Mouse (Mus musculus): ENCODE measurements around the gene Pdzd2. TPM values are rescaled to one million over a fixed set of nuclear protein-coding genes. Genes with fewer than 3 reads are reported as not detected.
A peak's percentile ranks its signal among the peaks of the same experiment; 100 is the strongest.

The Pdzd2 gene
- total RNA-seq, 1 experiment from 2014 or later = 14.4 TPM

DNA sequence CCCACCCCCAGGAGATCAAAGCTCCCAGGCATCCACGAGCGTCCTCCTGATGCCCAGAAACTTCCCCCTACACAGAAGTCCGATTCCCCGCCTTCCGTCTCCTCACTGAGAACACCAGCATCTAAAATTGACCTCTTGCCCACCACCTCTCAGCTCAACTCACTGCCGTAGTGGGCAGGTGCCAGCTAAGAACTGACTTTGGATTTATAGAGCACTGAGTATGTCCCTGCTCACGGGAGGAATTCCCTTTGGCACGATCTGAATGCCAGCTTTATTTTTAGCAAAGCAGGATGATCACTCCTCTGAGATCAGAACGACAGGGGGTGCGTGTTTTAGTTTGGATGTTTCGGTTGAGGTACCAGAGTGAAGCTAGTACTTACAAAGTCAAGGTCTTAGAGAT is 7.1 kb downstream of the Pdzd2 start:
- DNase-seq = no peak

DNA sequence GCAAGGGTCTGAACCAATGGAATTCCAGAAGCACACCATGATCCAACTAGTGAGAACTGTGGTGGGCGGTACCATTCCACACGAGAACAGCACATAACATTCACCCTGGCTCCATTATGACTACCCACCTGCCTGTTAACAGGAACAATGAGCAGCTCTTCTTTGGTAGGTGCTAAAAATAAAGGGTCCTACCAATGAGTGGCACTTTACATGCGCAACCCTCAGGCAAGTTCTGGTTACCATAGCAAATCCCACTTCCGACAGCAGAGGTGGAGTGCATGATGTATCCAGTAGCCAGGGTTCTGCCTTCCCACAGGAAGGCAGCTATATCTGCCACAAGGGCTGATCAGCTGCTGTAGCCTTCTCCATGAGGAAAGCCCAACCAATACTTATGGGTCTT is 11.3 kb downstream of the Pdzd2 start:
- no peak for DNase-seq

DNA sequence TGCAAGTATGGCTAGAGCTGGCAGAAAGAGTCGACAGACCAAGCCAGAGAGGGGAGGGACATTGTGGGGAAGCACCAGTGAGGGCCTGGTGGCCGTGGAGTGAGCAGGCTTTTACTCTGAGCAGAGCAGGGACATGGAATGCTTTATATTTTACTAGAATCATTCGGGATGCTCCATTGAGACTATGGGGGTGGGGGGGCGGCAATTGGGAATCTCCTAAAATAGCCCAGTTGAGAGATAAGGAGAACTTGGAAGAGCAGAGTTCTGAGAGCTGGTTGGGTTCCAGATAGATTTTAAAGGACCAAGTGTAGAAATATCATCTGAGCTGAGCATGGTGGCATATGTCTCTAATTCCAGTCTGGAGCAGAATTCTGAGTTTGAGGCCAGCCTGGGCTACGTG is 14.5 kb downstream of the Pdzd2 start:
- no peak for DNase-seq

DNA sequence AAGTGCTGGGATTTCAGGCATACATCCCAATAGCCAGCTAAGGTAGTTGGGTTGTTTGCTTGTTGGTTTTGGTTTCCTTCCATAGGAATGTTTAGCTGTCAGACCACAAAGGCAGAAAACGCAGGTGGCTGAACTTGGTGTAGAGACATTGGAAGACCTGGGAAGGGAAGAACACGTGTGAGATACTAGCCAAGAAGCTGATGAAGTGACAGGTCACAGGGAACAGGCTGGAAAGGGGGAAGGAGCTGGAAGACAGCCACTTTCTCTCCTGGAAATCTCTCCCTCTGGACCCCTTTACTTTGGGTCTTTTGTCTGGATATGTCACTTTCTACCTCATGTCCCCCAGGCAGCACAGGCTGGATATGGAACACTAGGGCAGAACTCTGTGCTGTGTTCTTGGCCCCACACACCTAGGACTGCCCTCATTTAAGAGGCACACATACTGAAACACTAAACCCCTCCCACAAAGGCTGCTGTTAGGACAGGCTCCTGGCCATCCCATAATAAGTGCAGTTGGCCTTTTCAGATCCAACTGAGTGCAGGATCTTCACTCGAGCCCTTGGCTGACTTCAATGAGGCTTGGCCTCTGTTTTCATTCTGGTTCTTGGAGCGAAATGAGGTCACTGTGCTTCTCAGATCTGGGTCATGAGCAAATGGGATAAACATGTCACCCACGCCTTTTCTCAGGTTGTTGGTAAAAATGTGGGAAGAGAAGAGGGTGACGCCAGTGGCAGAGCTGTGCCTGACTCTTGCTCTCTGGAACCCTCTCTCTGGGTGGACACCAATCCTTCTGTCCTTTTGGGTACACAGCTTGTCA is 17.8 kb downstream of the Pdzd2 start:
- no peak for DNase-seq

DNA sequence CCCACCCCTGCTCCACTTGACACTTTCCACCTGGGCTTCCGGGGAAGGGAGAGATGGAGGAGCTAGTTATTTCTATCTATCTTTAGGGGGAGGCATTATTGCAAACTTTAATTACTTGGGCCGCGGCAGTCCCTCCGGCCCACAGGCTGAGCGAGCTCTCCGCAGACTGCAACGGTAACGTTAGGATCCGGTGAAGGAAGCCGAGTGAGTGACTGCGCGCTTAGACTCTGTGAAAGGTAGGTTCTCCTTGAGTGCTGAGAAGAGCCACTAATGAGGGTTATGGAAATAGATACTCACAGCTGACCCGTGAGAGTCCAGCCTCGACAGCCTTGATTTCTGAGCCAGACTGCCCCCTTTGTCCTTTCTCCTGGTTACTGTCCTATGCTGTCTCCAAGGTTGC is 20.9 kb downstream of the Pdzd2 start:
- DNase-seq = no peak

DNA sequence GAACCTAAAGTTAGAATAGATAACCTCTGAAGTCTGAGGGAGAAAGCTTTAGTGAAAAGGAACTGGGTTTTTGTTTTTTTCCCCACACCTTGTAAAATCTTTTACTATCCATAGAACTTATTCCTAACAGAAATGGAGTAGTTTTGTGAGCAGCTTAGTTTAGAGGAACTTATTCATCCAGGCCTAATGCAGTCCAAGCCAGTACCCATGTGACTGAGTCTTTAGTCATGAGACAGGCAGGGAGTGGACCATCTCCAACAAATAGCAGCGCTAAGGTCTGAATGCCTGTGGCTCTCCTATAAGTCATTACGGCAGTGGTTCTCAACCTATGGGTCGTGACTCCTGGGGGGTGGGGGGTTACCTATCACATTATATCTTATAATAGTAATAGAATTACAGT is 22.3 kb downstream of the Pdzd2 start:
- no peak for DNase-seq

DNA sequence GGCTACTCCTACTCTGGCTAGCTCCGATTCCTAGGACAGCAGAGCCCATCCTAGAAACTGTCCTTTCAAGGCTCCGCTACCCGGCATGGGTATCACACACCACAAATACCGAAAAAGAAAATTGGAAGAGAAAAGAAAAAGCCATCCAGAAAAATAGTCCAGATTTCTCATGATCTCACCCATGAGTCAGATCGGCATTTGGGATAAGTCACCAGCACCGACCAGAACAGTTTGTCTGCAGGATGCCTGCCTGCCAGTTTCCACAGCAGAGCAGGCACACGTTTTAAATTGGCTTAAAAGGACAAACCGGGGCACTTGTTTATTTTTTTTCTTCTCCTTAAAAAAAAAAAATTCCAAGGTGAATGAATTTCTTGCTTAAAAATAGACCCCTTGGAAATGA is 22.8 kb downstream of the Pdzd2 start:
- DNase-seq = no peak

DNA sequence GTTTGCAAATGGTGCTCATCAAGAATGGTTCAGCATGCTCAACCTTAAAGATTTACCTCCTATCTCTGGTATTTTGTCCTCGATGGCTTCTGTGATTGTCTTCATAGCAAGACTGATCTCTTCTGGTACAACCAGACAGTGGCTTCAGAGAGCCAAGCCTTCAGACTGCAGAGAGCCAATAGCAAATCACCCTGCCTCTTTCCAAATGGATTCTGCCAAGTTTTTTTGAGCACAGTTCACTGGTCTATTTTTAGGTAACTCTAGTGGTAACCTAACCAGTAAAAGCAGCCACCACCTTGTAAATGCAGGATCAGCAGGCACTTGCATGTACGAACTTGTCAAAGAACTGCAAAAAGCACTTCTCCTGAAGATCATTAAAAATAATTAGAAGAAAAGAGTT is 25.4 kb downstream of the Pdzd2 start:
- no peak for DNase-seq

DNA sequence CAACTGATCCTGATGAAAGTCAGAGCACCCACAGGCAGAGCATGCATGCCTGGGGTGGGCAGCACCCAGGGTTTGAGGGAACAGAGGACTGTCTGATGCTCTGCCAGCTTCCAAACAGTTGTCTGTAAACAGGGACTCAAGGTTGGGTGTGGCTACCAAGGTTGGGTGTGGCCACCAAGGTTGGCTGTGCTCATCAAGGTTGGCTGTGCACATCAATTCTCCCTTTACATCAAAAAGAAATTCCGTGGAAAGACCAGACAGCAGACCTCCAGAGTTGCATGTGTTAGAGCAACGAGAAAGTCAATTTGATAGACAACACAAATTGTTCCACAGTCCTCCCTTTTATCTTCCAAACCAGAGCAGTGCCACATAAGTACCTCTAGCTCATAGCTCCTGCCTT is 26.5 kb downstream of the Pdzd2 start:
- no peak for DNase-seq

DNA sequence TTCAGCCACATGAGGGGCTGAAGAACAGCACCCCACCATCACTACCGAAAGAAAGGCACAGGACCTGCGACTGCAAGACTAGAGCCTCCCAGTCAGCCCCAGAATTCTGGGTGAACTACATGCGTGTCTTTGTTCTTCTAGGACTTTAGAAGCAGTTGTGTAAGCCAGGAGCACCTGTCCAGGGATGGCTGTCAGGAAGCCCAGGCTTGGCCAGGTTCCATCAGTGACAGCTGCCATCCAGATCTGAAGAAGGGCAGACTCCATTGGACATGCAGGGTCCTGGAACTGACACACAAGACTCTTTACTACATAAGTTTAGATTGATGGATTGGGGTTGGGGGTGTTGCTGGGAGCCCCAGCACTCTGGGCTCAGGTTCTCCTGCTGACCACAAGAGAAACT is 29.7 kb downstream of the Pdzd2 start:
- no peak for DNase-seq

DNA sequence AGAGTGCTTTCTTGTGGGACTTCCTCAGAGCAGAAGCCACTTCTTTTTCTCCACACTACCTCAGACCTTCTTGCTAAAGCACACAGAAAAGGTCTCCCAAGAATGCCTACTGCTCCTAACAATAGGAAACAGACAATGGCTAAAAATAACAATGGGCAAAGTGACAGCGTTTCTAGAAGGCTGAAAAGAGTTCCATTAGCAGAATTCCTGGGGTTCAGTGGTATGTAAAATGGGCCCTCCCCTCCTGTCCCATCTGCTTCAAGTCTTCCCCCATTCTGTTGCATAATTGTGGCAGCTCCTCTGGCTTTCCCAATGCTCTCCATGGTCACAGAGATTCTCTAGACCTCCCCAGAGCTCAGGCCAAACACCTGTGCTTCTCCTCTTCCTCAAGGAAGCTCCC is 31.4 kb downstream of the Pdzd2 start:
- DNase-seq = no peak

DNA sequence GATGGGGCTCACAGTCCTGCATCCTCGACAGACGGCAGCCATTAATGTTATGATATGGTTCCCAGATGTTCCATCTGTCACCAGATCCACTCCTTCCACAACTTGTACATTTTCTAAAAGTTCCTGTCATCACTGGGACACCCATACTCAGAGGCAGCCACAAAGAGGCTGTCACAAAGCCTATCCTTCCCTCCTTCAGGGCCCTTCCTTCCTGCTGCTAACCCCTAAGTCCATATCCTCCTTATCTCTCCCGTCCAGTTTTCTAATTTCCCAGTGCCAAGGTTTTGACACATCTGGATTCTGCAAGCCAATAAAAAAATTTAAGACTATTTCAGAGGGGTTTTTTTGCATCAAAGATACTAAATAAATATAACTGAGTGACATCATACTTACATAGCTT is 32.8 kb downstream of the Pdzd2 start:
- no peak for DNase-seq

DNA sequence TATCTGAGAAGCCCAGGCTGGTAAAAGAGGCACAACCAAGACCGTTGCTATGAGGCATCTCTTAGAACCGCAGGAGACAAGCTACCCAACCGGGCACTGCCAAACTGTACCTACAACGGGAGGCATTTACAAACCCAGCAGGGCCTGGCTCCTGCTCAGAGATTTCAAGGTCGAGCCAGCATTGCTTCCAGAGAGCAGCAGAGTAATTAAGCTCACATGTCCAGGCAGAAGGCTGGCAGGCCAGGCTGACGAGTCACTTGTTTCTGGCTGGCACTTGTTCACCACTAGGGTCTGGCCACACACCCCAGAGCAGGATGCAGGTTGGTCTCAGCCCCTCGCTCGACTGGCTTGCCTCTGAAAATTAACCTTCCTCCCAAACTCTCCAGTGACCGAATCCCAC is 39.4 kb downstream of the Pdzd2 start:
- peak; percentile 56 for DNase-seq

DNA sequence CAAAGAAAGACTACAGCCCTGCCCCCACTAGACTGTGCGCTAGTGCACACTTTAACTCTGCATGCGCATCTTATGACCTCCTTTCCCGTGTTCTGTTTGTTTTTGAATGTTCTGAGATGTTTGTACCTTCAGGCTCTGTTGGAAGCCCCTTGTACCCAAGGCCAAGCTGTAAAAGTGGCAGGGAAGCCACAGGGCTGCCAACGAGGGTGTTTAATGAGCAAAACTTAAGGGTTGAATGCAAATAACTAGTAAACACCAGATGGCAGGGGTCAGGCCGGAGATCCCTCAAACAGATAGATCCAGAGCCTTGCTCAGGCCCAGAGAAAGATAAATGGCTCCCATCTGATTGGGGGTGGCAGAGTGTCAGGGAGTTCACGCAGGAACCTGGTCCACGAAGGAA is 42.0 kb downstream of the Pdzd2 start:
- DNase-seq = no peak

DNA sequence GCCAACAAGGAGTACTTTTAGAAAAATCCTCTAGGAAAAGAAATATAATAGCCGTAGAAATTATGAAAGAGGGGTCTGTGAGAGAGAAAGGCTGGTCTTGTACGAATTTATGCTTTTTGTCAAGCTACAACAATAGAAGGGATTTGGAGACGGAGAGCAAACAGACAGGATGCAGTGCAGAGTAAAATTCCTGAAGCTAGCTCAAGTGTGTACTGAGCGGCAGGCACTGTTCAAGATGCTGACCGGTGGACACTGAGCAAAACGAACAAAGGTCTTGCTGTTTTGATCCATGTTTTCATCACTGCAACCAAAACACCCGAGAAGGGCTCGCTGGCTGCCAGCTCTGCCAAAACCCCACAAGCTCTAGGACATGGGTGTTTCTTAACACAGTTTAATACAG is 42.8 kb downstream of the Pdzd2 start:
- DNase-seq = no peak

DNA sequence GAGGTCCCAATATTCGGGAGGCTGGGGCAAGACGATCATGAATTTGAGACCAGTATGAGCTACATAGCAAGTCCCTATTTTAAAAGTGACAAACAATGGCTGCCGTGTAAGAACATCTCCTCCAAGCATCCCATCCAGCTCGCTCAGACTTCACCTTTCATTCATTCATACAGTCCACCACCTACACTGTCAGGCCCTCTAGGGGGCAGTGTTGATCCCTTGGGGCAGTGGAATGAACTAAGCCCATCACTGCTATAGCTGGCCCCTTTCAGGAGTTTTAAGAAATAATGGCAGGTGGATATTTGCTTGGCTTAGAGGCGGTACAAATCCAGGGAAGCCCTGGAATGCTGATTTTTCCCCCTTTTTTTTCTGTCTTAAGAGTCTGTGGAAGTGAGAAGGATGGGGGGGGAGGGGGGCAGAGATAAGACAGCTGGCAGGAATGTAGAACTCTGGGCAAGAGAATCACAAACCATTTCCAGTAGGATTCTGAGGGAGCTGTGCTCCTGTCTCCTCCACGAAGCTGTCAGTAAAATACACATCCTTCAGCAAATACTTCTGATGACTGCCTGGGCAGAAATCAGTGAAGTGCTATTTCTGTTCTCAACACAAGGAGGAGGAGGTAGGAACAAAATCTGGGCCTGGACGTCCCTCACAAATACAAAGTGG is 49.9 kb downstream of the Pdzd2 start:
- no peak for DNase-seq

DNA sequence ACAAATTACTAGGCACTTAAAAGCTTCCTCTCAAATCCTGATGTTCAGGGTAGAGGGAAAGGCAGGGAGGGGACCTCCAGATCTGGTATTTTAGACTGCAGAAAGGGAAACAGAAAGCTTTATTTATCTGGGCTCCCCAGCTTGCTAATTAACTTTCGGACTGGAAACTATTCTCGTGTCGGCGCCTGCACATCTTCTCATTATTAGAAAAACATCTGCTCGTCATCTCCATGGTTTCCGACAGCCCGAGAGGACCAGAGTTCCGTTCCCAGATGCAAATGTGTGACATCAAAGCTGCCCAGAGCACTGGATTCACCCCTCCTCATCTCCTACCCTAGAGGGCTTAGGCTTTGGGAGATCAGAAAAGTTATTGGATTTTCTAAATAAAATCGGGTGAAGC is 57.2 kb downstream of the Pdzd2 start:
- no peak for DNase-seq

DNA sequence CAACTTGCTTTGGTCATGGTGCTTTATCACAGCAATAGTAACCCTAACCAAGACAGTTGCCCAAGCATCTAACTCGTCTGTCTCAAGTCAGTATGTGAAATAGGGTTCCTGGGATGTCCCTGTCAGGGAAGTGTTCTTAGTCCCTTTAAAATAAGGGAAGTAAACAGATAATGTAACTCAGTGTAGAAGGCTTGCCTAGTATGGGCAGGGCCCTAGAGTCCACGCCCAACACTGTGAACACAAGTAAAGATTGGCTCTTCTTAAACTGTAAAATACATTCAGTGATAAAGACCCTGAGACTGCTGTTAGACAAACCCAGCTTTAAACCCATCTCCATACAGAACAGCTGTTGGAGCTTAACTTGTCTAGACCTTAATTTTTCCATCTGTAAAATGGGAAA is 57.8 kb downstream of the Pdzd2 start:
- no peak for DNase-seq

DNA sequence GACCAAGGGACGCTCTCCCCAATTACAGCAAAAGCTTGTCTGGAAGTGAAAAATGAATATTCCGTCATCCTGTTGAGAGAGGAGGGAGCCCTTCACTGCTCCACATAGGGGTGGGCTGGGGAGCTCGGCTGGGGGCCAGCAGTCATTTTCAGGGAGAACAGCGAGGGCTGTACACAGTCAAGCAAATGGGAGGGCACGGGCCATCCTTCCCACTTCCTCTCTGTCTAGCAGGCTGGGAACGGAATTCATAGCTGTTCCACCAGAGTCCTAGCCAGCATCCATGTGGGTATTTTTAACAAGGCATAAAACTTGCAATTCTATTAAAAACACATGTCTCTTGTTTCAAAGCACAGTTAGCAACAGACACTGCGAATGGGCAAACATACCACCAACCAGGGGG is 59.0 kb downstream of the Pdzd2 start:
- no peak for DNase-seq

DNA sequence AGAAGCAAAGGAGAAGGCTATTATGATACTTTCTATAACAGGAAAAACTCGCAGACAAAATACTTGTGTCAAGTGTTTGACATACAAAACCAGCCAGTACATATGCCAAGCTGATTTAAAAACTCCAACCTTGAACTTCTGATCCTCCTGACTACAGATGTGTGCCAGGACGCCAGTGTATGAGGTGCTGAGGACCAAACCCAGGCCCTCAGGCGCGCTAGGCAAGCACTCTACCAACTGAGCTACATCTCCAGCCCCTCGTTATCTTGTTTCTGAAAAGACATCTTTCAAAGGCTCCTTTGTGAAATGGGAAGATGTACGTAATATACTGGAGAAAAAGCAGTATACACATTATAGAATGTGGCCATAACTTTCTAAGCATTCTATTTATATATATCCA is 59.7 kb downstream of the Pdzd2 start:
- no peak for DNase-seq

DNA sequence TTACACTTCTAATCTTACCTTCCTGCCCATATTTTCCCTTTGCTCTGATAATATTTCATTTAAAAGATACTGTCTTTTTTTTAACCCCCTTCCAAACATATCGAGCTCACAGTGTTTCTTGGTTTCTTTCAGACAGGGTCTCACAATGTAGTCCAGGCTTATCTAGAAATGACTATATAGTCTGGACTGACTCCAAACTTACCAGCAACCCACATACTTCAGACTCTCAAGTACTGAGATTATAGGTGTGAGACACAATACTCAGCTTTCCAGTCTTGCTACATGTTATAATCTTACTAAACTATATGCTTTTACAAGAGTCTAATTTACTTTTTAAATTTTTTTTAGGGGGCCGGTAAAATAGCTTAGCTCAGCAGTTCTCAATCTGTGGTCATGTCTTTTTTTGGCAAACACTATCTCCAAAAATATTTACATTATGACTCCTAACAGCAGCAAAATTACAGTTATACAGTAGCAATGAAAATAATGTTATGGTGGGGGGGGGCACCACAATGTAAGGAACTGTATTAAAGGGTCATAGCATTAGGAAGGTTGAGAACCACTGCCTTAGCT is 61.1 kb downstream of the Pdzd2 start:
- DNase-seq = no peak

DNA sequence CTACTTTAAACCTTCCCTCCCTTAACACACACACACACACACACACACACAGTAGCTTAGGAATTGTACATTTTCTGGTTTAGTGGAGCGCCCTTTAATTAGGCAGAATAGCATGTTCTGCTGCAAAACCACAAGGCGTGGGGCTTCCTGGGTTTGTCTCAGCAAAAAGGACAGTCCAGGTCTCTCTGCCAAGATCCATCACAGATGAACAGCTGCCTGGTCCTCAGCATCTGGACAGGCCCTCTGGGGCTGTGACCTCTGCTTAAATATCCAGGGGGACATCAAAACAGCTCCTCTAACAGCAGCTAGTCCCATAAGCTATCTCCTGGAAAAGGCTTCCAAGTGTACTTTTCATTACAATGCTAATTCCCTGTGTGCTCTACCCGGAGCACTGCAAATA is 64.4 kb downstream of the Pdzd2 start:
- no peak for DNase-seq

DNA sequence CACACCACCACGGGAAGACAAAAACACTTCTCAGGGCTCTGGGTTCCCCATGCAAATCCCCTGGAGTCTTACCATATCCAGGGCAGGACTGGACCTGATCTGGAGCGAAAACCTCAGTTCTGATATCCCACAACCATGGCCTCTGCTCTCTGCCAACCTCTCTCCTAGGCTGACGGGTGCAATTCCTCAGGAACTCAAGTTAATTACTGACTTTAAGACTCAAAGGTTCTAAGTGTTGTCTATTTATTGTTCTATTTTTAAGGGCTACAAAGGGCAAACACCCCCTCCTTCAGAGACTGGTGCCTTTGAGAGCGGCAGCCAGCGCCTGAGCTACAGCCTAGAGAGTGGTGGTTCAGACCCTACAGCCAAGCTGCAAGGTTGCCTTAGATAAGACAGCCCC is 65.7 kb downstream of the Pdzd2 start:
- no peak for DNase-seq

Data from adrenal gland, postnatal 25 days (tissue).